In genomic region chr3:102023829-102024228, GRCm38 (mm10) we compare ENCODE assay signal across 10 mouse cellular contexts. TPM values are rescaled to one million over a fixed set of nuclear protein-coding genes. Genes with fewer than 3 reads are reported as not detected.
DNase-seq lines count a peak whose midpoint lies in the region; ATAC-seq and TF ChIP-seq lines count a peak whose summit lies in the region.
"Had no signal": no experiment of that assay in that cellular context is flagged by ENCODE, and none has a peak within 500 bp of the region (broad histone marks: within the 10 kb centered on the region; RNA-seq: fewer than 3 reads in every experiment).

No protein-coding gene starts in this region.

- no peaks in the 10 kb centered on the region for H3K9me3 ChIP-seq in heart, embryonic 12.5 days (replicated peaks)
- no peaks in the 10 kb centered on the region for H3K9me3 ChIP-seq in hindbrain, embryonic 14.5 days (ENCODE audit: control insufficient read depth, low read length)
- no peaks in the 10 kb centered on the region for H3K9me3 ChIP-seq in midbrain, embryonic 12.5 days

- no peak overlapping the region for H3K27ac ChIP-seq in heart, embryonic 12.5 days (ENCODE audit: poor library complexity, severe bottlenecking)
- H3K27ac ChIP-seq in brown adipose tissue, adult 24 weeks (replicated peaks; ENCODE audit: low read depth, low read length) = no peak overlapping the region
- peak overlapping the region; percentile 38 for H3K27ac ChIP-seq in hindbrain, embryonic 14.5 days
- H3K27ac ChIP-seq in midbrain, embryonic 12.5 days (replicated peaks) = peak overlapping the region; percentile 89
- H3K27ac ChIP-seq in gastrocnemius, adult 2 months = no peak overlapping the region

- peak overlapping the region; percentile 49 for H3K4me3 ChIP-seq in heart, embryonic 12.5 days
- 0 out of 2 replicates have a peak overlapping the region, but pooled peaks have one; percentile 3 for H3K4me3 ChIP-seq in brown adipose tissue, adult 24 weeks (ENCODE audit: insufficient read depth, low read depth, low read length)
- H3K4me3 ChIP-seq in hindbrain, embryonic 14.5 days (replicated peaks; ENCODE audit: low read length) = peak overlapping the region; percentile 27
- peak overlapping the region; percentile 34 for H3K4me3 ChIP-seq in midbrain, embryonic 12.5 days
- H3K4me3 ChIP-seq in gastrocnemius, adult 2 months = no peak overlapping the region

- peaks cover 18% of the 10 kb centered on the region for H3K4me1 ChIP-seq in heart, embryonic 12.5 days (replicated peaks)
- H3K4me1 ChIP-seq in brown adipose tissue, adult 24 weeks (ENCODE audit: control insufficient read depth, insufficient read depth, insufficient read length, low read length) = no peaks in the 10 kb centered on the region
- peaks cover 23% of the 10 kb centered on the region for H3K4me1 ChIP-seq in hindbrain, embryonic 14.5 days (replicated peaks; ENCODE audit: control insufficient read depth, insufficient read depth, low read length)
- H3K4me1 ChIP-seq in midbrain, embryonic 12.5 days = peaks cover 43% of the 10 kb centered on the region

- DNase-seq in heart, adult 8-10 months (ENCODE audit: low spot score) = no peak
- DNase-seq in hindbrain, embryonic 14.5 days (ENCODE audit: low spot score) = no peak
- no peak for DNase-seq in gastrocnemius, adult 2 months
- no peak for DNase-seq in gastrocnemius, postnatal 25 days
- no peak for DNase-seq in urinary bladder, postnatal 4 days (ENCODE audit: low spot score in 2 of 2)

- intact Hi-C loops in gastrocnemius, adult 2 months (cut with DNase I) = no loop called here

- H3K4me2 ChIP-seq in heart, embryonic 12.5 days = peak overlapping the region; percentile 85
- H3K4me2 ChIP-seq in hindbrain, embryonic 14.5 days (replicated peaks) = peak overlapping the region; percentile 59
- H3K4me2 ChIP-seq in midbrain, embryonic 12.5 days (replicated peaks) = peak overlapping the region; percentile 55

- peak overlapping the region; percentile 62 for H3K9ac ChIP-seq in heart, embryonic 12.5 days
- peak overlapping the region; percentile 2; the same call in 1 of the 2 replicates for H3K9ac ChIP-seq in hindbrain, embryonic 14.5 days
- peak overlapping the region; percentile 31; the same call in 1 of the 2 replicates for H3K9ac ChIP-seq in midbrain, embryonic 12.5 days (replicated peaks)

- H3K36me3 ChIP-seq in heart, embryonic 12.5 days = no peaks in the 10 kb centered on the region
- no peaks in the 10 kb centered on the region for H3K36me3 ChIP-seq in hindbrain, embryonic 14.5 days (replicated peaks; ENCODE audit: control insufficient read depth, insufficient read depth)
- no peaks in the 10 kb centered on the region for H3K36me3 ChIP-seq in midbrain, embryonic 12.5 days

- 0 out of 2 replicates have a peak, but pooled peaks have one; percentile 14 for ATAC-seq in heart, embryonic 12.5 days (ENCODE audit: insufficient number of reproducible peaks, low FRiP score)
- ATAC-seq in hindbrain, embryonic 14.5 days (ENCODE audit: low FRiP score) = peak; percentile 3; the same call in 1 of the 2 replicates
- ATAC-seq in midbrain, embryonic 12.5 days (ENCODE audit: low FRiP score, low read depth) = peak; percentile 34; the same call in 1 of the 2 replicates

- H3K27me3 ChIP-seq in heart, embryonic 12.5 days (replicated peaks) = no peaks in the 10 kb centered on the region
- H3K27me3 ChIP-seq in hindbrain, embryonic 14.5 days (ENCODE audit: control insufficient read depth, insufficient read depth, low read length) = no peaks in the 10 kb centered on the region
- peaks cover 18% of the 10 kb centered on the region; the same call in 1 of the 2 replicates for H3K27me3 ChIP-seq in midbrain, embryonic 12.5 days

- TF ChIP-seq CTCF in gastrocnemius, adult 2 months (IDR thresholded peaks at IDR 0.05) = no peak

- WGBS in heart, embryonic 12.5 days = 7% methylated on average over 5 of the region's 5 CpGs
- WGBS in hindbrain, embryonic 14.5 days = 2% methylated on average over 5 of the region's 5 CpGs
- WGBS in midbrain, embryonic 12.5 days = 5% methylated on average over 5 of the region's 5 CpGs

RNA-seq across cellular contexts. Expression of gene Nhlh2, which starts 14.0 kb away (rescaled TPM):
- polyA plus RNA-seq in heart, embryonic 12.5 days (2016; fragmentation: Nextera tagmentation; extraction: Ambion mirVana) = 0.09 and 0.14 TPM in 2 replicates
- total RNA-seq in heart, adult 8-10 months (2022) = not detected
- not detected in 2 replicates for polyA plus RNA-seq in brown adipose tissue, adult 24 weeks (2012; ENCODE audit: insufficient read depth, insufficient read length, missing spikeins)
- polyA plus RNA-seq in hindbrain, embryonic 14.5 days (2014; fragmentation: Nextera tagmentation; extraction: Ambion mirVana) = 27.2 and 29.4 TPM in 2 replicates
- 127 and 132 TPM in 2 replicates for polyA plus RNA-seq in midbrain, embryonic 12.5 days (2016; fragmentation: Nextera tagmentation; extraction: Ambion mirVana)
- not detected for total RNA-seq in gastrocnemius, adult 2 months (2021)
- not detected for total RNA-seq in gastrocnemius, postnatal 25 days (2021)
- total RNA-seq: megakaryocyte-erythroid progenitor cell, adult 5-6 weeks had no signal
- polyA plus RNA-seq: gonadal fat pad, adult 2 months had no signal

Comparison
In these comparisons a context has a peak if more than half of its experiments do, and no peak if none do; other contexts are left out.
1. H3K27ac ChIP-seq: peak in hindbrain, embryonic 14.5 days (single experiment) and midbrain, embryonic 12.5 days (single experiment); none in heart, embryonic 12.5 days (single experiment), brown adipose tissue, adult 24 weeks (single experiment) and gastrocnemius, adult 2 months (single experiment).
2. H3K9ac ChIP-seq: peak in every context shown above with its lines; median percentile 62 in heart, embryonic 12.5 days; 31 in midbrain, embryonic 12.5 days; 2 in hindbrain, embryonic 14.5 days.
3. RNA of gene Nhlh2, which starts 14.0 kb away (polyA plus RNA-seq): 127 to 132 TPM in midbrain, embryonic 12.5 days and 27.2 to 29.4 TPM in hindbrain, embryonic 14.5 days; 0.09 to 0.14 TPM in heart, embryonic 12.5 days and not detected in brown adipose tissue, adult 24 weeks; every median in the first group is over 10 times any median in the second.
4. Peak in every context shown above with its lines, with median percentiles within 50 percentile points of each other: ATAC-seq and H3K4me2 ChIP-seq.